Mouse (Mus musculus) MEL (cell line): Measurements from ENCODE around the gene A930009A15Rik. TPM values are rescaled to one million over a fixed set of nuclear protein-coding genes. Genes with fewer than 3 reads are reported as not detected.

Experiments
- DNase-seq: peaks from one replicate; pipeline ENCODE4 v3.0.0; 2011; ENCODE audit warnings: low read depth, low spot score
- H3K27ac ChIP-seq: 2 replicates; pipeline ENCODE4 v1.5.1; 2012; ENCODE audit warnings: low read depth, mild to moderate bottlenecking, control low read depth, low read length, moderate library complexity; ENCODE audit not compliant: control insufficient read depth
- H3K27me3 ChIP-seq, 2 experiments: fragments of 150-350 bp in 1 of 2; sonication (generic) in 1 of 2; 2 replicates each; pipeline ENCODE4 v1.6.1; 2012; ENCODE audit warnings: low read length in 2 of 2, mild to moderate bottlenecking in 2 of 2, improper control_type of control experiment in 1 of 2, moderate library complexity in 1 of 2; ENCODE audit not compliant: insufficient read depth in 2 of 2, control insufficient read depth in 1 of 2
- H3K36me3 ChIP-seq, 2 experiments: 2 replicates each; pipeline ENCODE4 v1.6.1; 2012 to 2014; ENCODE audit warnings: low read length in 2 of 2, improper control_type of control experiment in 1 of 2, inconsistent platforms in 1 of 2, mild to moderate bottlenecking in 1 of 2; ENCODE audit not compliant: insufficient read depth in 2 of 2, control insufficient read depth in 1 of 2
- H3K4me1 ChIP-seq, 2 experiments: fragments of 150-350 bp in 1 of 2; sonication (generic) in 1 of 2; 2 replicates each; pipeline ENCODE4 v1.6.1; 2012; ENCODE audit warnings: low read length in 2 of 2, improper control_type of control experiment in 1 of 2, mild to moderate bottlenecking in 1 of 2; ENCODE audit not compliant: insufficient read depth in 2 of 2, control insufficient read depth in 1 of 2
- H3K4me3 ChIP-seq, 2 experiments: fragments of 150-350 bp in 1 of 2; sonication (generic) in 1 of 2; 2 replicates each; pipeline ENCODE4 v1.5.1; 2012; ENCODE audit warnings: low read depth in 2 of 2, low read length in 2 of 2, mild to moderate bottlenecking in 2 of 2, moderate library complexity in 2 of 2, control low read depth in 1 of 2, improper control_type of control experiment in 1 of 2; ENCODE audit not compliant: control insufficient read depth in 1 of 2, insufficient read depth in 1 of 2
- H3K79me2 ChIP-seq: 2 replicates; pipeline ENCODE4 v1.6.1; 2012; ENCODE audit warnings: mild to moderate bottlenecking, low read length, moderate library complexity; ENCODE audit not compliant: control insufficient read depth, poor library complexity, insufficient read depth
- H3K9ac ChIP-seq: 2 replicates; pipeline ENCODE4 v1.6.1; 2012; ENCODE audit warnings: low read depth, mild to moderate bottlenecking, control low read depth, low read length, moderate library complexity; ENCODE audit not compliant: control insufficient read depth, poor library complexity, severe bottlenecking
- H3K9me3 ChIP-seq: fragments of 150-350 bp; sonication (generic); replicated peaks from 2 replicates; pipeline ENCODE4 v1.6.1; 2012; ENCODE audit warnings: mild to moderate bottlenecking, low read length, improper control_type of control experiment, moderate library complexity; ENCODE audit not compliant: insufficient read depth
- BHLHE40 ChIP-seq: IDR thresholded peaks from 2 replicates; pipeline ENCODE4 v1.6.1; 2012; ENCODE audit warnings: low read depth, mild to moderate bottlenecking, inconsistent platforms, low read length, improper control_type of control experiment, borderline replicate concordance
- CHD1 ChIP-seq: IDR thresholded peaks from 2 replicates; pipeline ENCODE4 v1.6.1; 2012; ENCODE audit warnings: low read depth, mild to moderate bottlenecking, inconsistent platforms, low read length, improper control_type of control experiment
- CHD2 ChIP-seq: IDR thresholded peaks from 2 replicates; pipeline ENCODE4 v1.6.1; 2011; ENCODE audit warnings: low read length, improper control_type of control experiment
- CTCF ChIP-seq, 3 experiments: IDR thresholded peaks in 2 of 3; conservative IDR thresholded peaks in 1 of 3; 2 replicates each; pipeline ENCODE4 v1.5.1; 2011 to 2012; ENCODE audit warnings: low read length in 3 of 3, low read depth in 2 of 3, mild to moderate bottlenecking in 2 of 3, improper control_type of control experiment in 1 of 3, inconsistent platforms in 1 of 3, mixed read lengths in 1 of 3, moderate library complexity in 1 of 3; ENCODE audit not compliant: control insufficient read depth in 1 of 3, insufficient read depth in 1 of 3, poor library complexity in 1 of 3, severe bottlenecking in 1 of 3
- E2F4 ChIP-seq: IDR thresholded peaks from 2 replicates; pipeline ENCODE4 v1.6.1; 2011; ENCODE audit warnings: low read depth, low read length, improper control_type of control experiment, borderline replicate concordance
- EP300 ChIP-seq, 2 experiments: IDR thresholded peaks; 2 replicates each; pipeline ENCODE4 v1.6.1; 2011; ENCODE audit warnings: improper control_type of control experiment in 2 of 2, low read length in 2 of 2, low read depth in 1 of 2, mild to moderate bottlenecking in 1 of 2
- ETS1 ChIP-seq: IDR thresholded peaks from 2 replicates; pipeline ENCODE4 v1.6.1; 2012; ENCODE audit warnings: low read depth, mild to moderate bottlenecking, inconsistent platforms, low read length, improper control_type of control experiment, moderate library complexity
- GATA1 ChIP-seq: IDR thresholded peaks from 2 replicates; pipeline ENCODE4 v1.6.1; 2011; ENCODE audit warnings: low read depth, low read length, improper control_type of control experiment
- HCFC1 ChIP-seq: IDR thresholded peaks from 2 replicates; pipeline ENCODE4 v1.6.1; 2012; ENCODE audit warnings: low read depth, mild to moderate bottlenecking, inconsistent platforms, low read length, improper control_type of control experiment, moderate library complexity
- JUND ChIP-seq: IDR thresholded peaks from 2 replicates; pipeline ENCODE4 v1.6.1; 2011; ENCODE audit warnings: low read depth, mild to moderate bottlenecking, improper control_type of control experiment, low read length
- KAT2A ChIP-seq: conservative IDR thresholded peaks from 2 replicates; pipeline ENCODE4 v1.6.1; 2012; ENCODE audit warnings: low read depth, low read length, improper control_type of control experiment, inconsistent platforms
- MAFK ChIP-seq: IDR thresholded peaks from 2 replicates; pipeline ENCODE4 v1.6.1; 2011; ENCODE audit warnings: low read depth, mild to moderate bottlenecking, low read length, improper control_type of control experiment, borderline replicate concordance
- MAX ChIP-seq: IDR thresholded peaks from 2 replicates; pipeline ENCODE4 v1.6.1; 2011; ENCODE audit warnings: low read length, improper control_type of control experiment
- MAZ ChIP-seq: IDR thresholded peaks from 2 replicates; pipeline ENCODE4 v1.6.1; 2012; ENCODE audit warnings: low read depth, mild to moderate bottlenecking, inconsistent platforms, low read length, improper control_type of control experiment
- MEF2A ChIP-seq: IDR thresholded peaks from 2 replicates; pipeline ENCODE4 v1.6.1; 2014; ENCODE audit warnings: low read depth, mild to moderate bottlenecking, inconsistent platforms, low read length, improper control_type of control experiment; ENCODE audit not compliant: poor library complexity, insufficient replicate concordance, severe bottlenecking; ENCODE audit errors: extremely low read depth
- MXI1 ChIP-seq: IDR thresholded peaks from 2 replicates; pipeline ENCODE4 v1.6.1; 2011; ENCODE audit warnings: mild to moderate bottlenecking, low read depth, low read length, improper control_type of control experiment
- MYB ChIP-seq: IDR thresholded peaks from 2 replicates; pipeline ENCODE4 v1.6.1; 2011; ENCODE audit warnings: mild to moderate bottlenecking, low read depth, low read length, improper control_type of control experiment
- MYC ChIP-seq: IDR thresholded peaks from 2 replicates; pipeline ENCODE4 v1.6.1; 2011; ENCODE audit warnings: low read depth, mild to moderate bottlenecking, low read length, improper control_type of control experiment, moderate library complexity
- NELFE ChIP-seq: IDR thresholded peaks from 2 replicates; pipeline ENCODE4 v1.6.1; 2011; ENCODE audit warnings: low read depth, low read length, improper control_type of control experiment
- POLR2A ChIP-seq, 2 experiments: IDR thresholded peaks; 2 replicates each; pipeline ENCODE4 v1.6.1; 2011 to 2012; ENCODE audit warnings: low read length in 2 of 2, mild to moderate bottlenecking in 2 of 2, control low read depth in 1 of 2, improper control_type of control experiment in 1 of 2, low read depth in 1 of 2, moderate library complexity in 1 of 2; ENCODE audit not compliant: control insufficient read depth in 1 of 2, insufficient read depth in 1 of 2, poor library complexity in 1 of 2
- POLR2AphosphoS2 ChIP-seq: IDR thresholded peaks from 2 replicates; pipeline ENCODE4 v1.6.1; 2011; ENCODE audit warnings: low read length, improper control_type of control experiment
- POLR2AphosphoS5 ChIP-seq: IDR thresholded peaks from 2 replicates; pipeline ENCODE4 v1.6.1; 2012; ENCODE audit warnings: low read depth, borderline replicate concordance, mild to moderate bottlenecking, inconsistent platforms, low read length, moderate library complexity, mixed read lengths
- RAD21 ChIP-seq: IDR thresholded peaks from 2 replicates; pipeline ENCODE4 v1.6.1; 2011; ENCODE audit warnings: mild to moderate bottlenecking, low read depth, low read length, improper control_type of control experiment
- RCOR1 ChIP-seq: IDR thresholded peaks from 2 replicates; pipeline ENCODE4 v1.6.1; 2012; ENCODE audit warnings: low read depth, mild to moderate bottlenecking, inconsistent platforms, low read length, improper control_type of control experiment
- SIN3A ChIP-seq: IDR thresholded peaks from 2 replicates; pipeline ENCODE4 v1.6.1; 2012; ENCODE audit warnings: low read length, improper control_type of control experiment, inconsistent platforms
- SMC3 ChIP-seq: IDR thresholded peaks from 2 replicates; pipeline ENCODE4 v1.6.1; 2011; ENCODE audit warnings: low read depth, low read length, improper control_type of control experiment
- TAL1 ChIP-seq: IDR thresholded peaks from 2 replicates; pipeline ENCODE4 v1.6.1; 2012; ENCODE audit warnings: mild to moderate bottlenecking, inconsistent platforms, low read length, moderate library complexity, mixed read lengths
- TBP ChIP-seq: IDR thresholded peaks from 2 replicates; pipeline ENCODE4 v1.8.0; 2011; ENCODE audit warnings: low read depth, low read length, improper control_type of control experiment
- TCF12 ChIP-seq: IDR thresholded peaks from 2 replicates; pipeline ENCODE4 v1.6.1; 2014; ENCODE audit warnings: low read depth, mild to moderate bottlenecking, inconsistent platforms, low read length, improper control_type of control experiment, moderate library complexity
- UBTF ChIP-seq: IDR thresholded peaks from 2 replicates; pipeline ENCODE4 v1.6.1; 2012; ENCODE audit warnings: low read depth, mild to moderate bottlenecking, inconsistent platforms, low read length, improper control_type of control experiment, moderate library complexity, borderline replicate concordance; ENCODE audit not compliant: insufficient read depth
- USF1 ChIP-seq: IDR thresholded peaks from 2 replicates; pipeline ENCODE4 v1.6.1; 2014; ENCODE audit warnings: low read depth, mild to moderate bottlenecking, inconsistent platforms, low read length, improper control_type of control experiment, moderate library complexity
- USF2 ChIP-seq, 2 experiments: IDR thresholded peaks; 2 replicates each; pipeline ENCODE4 v1.6.1; 2011 to 2012; ENCODE audit warnings: improper control_type of control experiment in 2 of 2, low read length in 2 of 2, borderline replicate concordance in 1 of 2, inconsistent platforms in 1 of 2, low read depth in 1 of 2, mild to moderate bottlenecking in 1 of 2; ENCODE audit not compliant: insufficient read depth in 1 of 2
- ZC3H11A ChIP-seq: IDR thresholded peaks from 2 replicates; pipeline ENCODE4 v1.6.1; 2012; ENCODE audit warnings: low read depth, mild to moderate bottlenecking, inconsistent platforms, low read length, improper control_type of control experiment
- ZKSCAN1 ChIP-seq: IDR thresholded peaks from 2 replicates; pipeline ENCODE4 v1.6.1; 2012; ENCODE audit warnings: low read depth, mild to moderate bottlenecking, inconsistent platforms, low read length, improper control_type of control experiment, moderate library complexity
- ZMIZ1 ChIP-seq: IDR thresholded peaks from 2 replicates; pipeline ENCODE4 v1.6.1; 2012; ENCODE audit warnings: low read depth, mild to moderate bottlenecking, inconsistent platforms, low read length, improper control_type of control experiment, moderate library complexity
- ZNF384 ChIP-seq: IDR thresholded peaks from 2 replicates; pipeline ENCODE4 v1.6.1; 2012; ENCODE audit warnings: low read depth, mild to moderate bottlenecking, inconsistent platforms, low read length, improper control_type of control experiment
- polyA plus RNA-seq, 2 experiments: library from polyadenylated mRNA; stranded (reverse) in 1 of 2; unstranded in 1 of 2; fragments of >175 nt in 1 of 2; fragments of >200 nt in 1 of 2; gene quantifications; 2 replicates each; pipeline versions ENCODE4 v1.2.1 to v1.2.4; 2012; ENCODE audit warnings: low replicate concordance in 2 of 2, low read depth in 1 of 2; ENCODE audit not compliant: insufficient read length in 2 of 2, insufficient read depth in 1 of 2, missing spikeins in 1 of 2
- total RNA-seq: library from RNA; depleted of rRNA; stranded (reverse); fragments of 300-350 nt; gene quantifications from 2 replicates; pipeline ENCODE4 v1.2.3, GENCODE M21; 2012; rRNA removed

A930009A15Rik gene
- 0.15 TPM in 1 of 2 replicates, not detected in the other for total RNA-seq
- not detected for polyA plus RNA-seq

DNA sequence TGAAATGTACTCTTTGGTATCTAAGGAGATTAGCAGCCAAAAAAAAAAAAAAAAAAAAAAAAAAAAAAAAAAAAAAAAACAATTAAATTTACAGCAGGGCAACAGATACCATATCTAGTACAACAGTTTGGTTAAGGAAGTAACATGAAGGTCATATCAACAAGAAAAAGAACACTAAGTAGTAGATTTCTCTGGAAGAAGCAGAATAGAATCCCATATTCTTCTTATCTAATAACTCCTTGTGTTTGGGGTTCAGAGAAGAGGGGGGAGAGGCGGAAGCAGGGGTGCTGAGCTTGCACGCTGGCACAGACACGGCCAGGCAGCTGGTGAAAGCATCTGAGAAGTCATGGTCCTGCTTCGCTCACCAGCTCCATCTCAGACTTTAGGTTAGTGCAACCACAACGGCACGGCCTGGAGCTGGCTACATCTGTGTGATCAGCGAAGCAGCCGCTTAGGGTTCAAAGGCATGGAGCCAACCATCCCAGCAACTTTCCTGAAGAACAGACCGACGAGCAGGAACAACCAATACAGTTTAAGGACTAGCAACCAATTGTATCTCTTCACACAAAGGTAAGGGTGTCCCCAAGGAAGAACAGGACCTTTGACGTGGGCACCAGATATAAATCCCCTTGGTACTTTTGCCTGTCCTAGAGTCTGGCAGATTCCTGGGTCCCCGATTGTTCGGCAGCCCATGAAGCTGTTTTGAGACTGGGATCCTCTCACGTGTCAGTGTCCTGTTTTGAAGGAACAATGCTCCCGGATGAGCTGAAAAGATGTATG lies at the start of gene A930009A15Rik:
Gene A930009A15Rik, plus strand, starts transcription at position 275 of the 780 bp plus-strand sequence.
- Histone ChIP-seq H3K4me3 (no peak within 1 kb of the TSS), H3K27me3 (no peaks in the 10 kb centered on the region; a peak in 1 of 4 replicates), H3K9ac (no peak within 1 kb of the TSS), H3K9me3 (no peaks in the 10 kb centered on the region), H3K27ac (no peak within 1 kb of the TSS), H3K79me2 (no peaks in the 10 kb centered on the region), H3K4me1 (peaks cover 2 to 15% of the 10 kb centered on the region in 2 experiments), H3K36me3 (peaks cover 0 to 10% of the 10 kb centered on the region in 2 experiments; a peak in 2 of 4 replicates)
- DNase-seq = peak; percentile 74
- TF ChIP-seq CHD1 = no peak
- no peak for TF ChIP-seq SMC3
- no peak for TF ChIP-seq E2F4
- peak; percentile 86 to 92 for TF ChIP-seq EP300 (IDR thresholded peaks at IDR 0.05; ENCODE audit: low read depth in 1 of 2, low read length in 2 of 2)
- TF ChIP-seq ZKSCAN1 = no peak
- TF ChIP-seq ZNF384 = peak; percentile 97
- no peak for TF ChIP-seq MEF2A
- no peak for TF ChIP-seq TBP
- no peak for TF ChIP-seq RAD21
- peak; percentile 48; the same call in 1 of the 2 replicates for TF ChIP-seq MAFK
- no peak for TF ChIP-seq USF2 (IDR thresholded peaks at IDR 0.05; ENCODE audit: borderline replicate concordance in 1 of 2, insufficient read depth in 1 of 2, low read depth in 1 of 2, low read length in 2 of 2)
- TF ChIP-seq ZMIZ1 = no peak
- no peak for TF ChIP-seq BHLHE40
- peak; percentile 23; the same call in 1 of the 2 replicates for TF ChIP-seq MXI1
- peak; percentile 75 for TF ChIP-seq TAL1
- no peak for TF ChIP-seq POLR2AphosphoS2
- no peak for TF ChIP-seq POLR2A (IDR thresholded peaks at IDR 0.05; ENCODE audit: control insufficient read depth in 1 of 2, insufficient read depth in 1 of 2, low read depth in 1 of 2, low read length in 2 of 2, poor library complexity in 1 of 2)
- TF ChIP-seq UBTF = no peak
- peak; percentile 77 for TF ChIP-seq RCOR1
- TF ChIP-seq CTCF (IDR thresholded peaks at IDR 0.05 in 2 of 3, conservative IDR thresholded peaks at IDR 0.05 in 1 of 3; ENCODE audit: control insufficient read depth in 1 of 3, insufficient read depth in 1 of 3, low read depth in 2 of 3, low read length in 3 of 3, poor library complexity in 1 of 3, severe bottlenecking in 1 of 3) = no peak
- no peak for TF ChIP-seq CHD2
- no peak for TF ChIP-seq KAT2A
- TF ChIP-seq ZC3H11A = no peak
- 0 out of 2 replicates have a peak, but pooled peaks have one; percentile 21 for TF ChIP-seq MYC
- TF ChIP-seq SIN3A = no peak
- TF ChIP-seq HCFC1 = no peak
- TF ChIP-seq GATA1 = peak; percentile 86
- TF ChIP-seq ETS1 = peak; percentile 85
- TF ChIP-seq POLR2AphosphoS5 = no peak
- peak; percentile 92 for TF ChIP-seq TCF12
- no peak for TF ChIP-seq MYB
- TF ChIP-seq MAZ = no peak
- TF ChIP-seq USF1 = no peak
- no peak for TF ChIP-seq JUND
- no peak for TF ChIP-seq MAX
- no peak for TF ChIP-seq NELFE
